Mouse (Mus musculus): ENCODE data around the gene Slc38a2.

DNA sequence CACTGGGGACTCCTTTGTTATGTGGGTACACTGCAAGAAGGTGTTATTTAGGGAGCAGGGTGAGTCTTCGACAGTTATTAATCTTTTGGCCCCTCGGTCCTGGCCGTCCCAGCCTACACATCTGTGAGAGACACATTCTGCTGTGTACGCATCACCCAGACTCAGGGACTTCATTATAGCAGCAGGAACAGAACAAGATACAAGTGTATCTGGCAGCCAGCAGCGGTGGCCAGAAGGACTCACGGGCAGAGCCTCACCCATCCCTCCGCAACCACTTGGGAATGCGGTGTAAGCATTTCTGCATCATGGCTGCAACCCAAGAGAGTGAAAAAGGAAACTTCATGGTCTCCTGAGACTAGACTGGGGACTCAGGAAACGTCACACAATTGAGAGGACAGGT lies 30.9 kb upstream of the Slc38a2 start:
- TF ChIP-seq CTCF (IDR thresholded peaks at IDR 0.05; ENCODE audit: extremely low read depth, insufficient read length, insufficient replicate concordance, low read depth, low read length) (no peak), POLR2A (IDR thresholded peaks at IDR 0.05; ENCODE audit: low read depth, low read length) (no peak)

Data from small intestine, adult 2 months (tissue).